Mouse (Mus musculus) activated CD4-positive, CD25-positive, alpha-beta regulatory T cell, adult 4 months (primary cell): ENCODE measurements at regions not wholly inside any gene's neighbourhood (a gene's known extent, or its start where the extent isn't known, plus 50 kb on each side); places are given as distances from the start of the nearest gene placed in this dataset.

Experiments
- ATAC-seq: one replicate; pipeline ENCODE4 v1.8.0; 2017

DNA sequence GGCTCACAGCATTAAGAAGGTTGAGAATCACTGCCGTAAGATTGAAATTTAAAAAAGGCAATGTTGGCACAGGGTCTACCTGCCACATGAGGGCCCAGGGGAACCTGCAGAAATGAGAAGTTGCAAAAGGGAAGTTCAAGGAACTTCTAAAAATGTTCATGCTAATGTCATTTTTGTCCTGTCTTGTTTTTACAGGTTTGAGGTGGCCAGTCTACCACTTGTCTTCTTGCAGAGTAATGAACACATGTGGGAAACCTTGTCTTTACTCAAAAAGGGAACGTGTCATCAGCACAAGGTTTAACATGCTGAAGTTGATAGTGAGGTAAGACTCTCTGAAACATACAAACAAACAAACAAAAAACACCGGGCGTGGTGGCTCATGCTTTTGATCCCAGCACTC is 71.4 kb upstream of the Nanos1 start:
- no peak for ATAC-seq

DNA sequence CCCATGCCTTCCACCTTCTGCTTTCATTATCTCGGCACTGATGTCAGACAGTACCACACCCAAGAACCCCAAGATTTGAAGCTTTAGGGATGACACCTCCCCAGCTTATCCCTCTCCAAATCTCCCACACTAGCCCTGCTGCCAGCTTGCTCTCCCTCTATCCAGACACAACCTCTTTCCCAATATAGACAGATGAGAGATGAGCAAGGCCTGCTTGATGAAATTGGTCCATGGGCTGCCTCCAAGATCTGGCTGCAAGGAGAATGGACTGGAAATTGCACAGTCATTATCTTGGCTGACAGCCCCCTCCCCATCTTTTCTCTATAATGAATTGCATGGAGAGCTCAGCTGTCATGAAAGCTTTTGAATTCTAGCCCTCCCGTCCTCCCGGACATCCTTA is 73.5 kb upstream of the Nanos1 start:
- no peak for ATAC-seq

- peak; percentile 99 for ATAC-seq
Measured at GRCm38 (mm10) chr19:60681481-60681880, 74.3 kb upstream of the Nanos1 start.

DNA sequence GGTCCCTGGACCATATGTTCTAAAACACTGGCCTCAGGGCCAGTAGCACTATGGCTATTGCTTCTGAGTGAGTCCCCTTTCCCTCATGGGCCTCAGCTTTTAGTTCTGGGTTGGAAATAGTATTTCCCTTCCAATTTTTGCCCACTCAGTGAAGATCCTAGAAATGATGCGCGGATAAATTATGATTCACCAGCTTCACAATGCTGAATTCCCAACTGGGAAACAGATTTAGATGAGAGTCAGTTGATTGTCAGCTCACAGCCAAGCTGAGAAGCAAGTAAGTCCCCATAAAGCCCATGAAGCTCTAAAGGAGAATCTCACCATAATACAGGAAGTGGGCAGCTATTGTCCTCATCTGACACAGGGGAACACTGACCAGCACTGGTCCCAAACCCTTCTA is 77.6 kb upstream of the Nanos1 start:
- ATAC-seq: no peak

GRCm38 (mm10) chr19:60674953-60675472 is 80.8 kb upstream of the Nanos1 start:
- no peak for ATAC-seq

DNA sequence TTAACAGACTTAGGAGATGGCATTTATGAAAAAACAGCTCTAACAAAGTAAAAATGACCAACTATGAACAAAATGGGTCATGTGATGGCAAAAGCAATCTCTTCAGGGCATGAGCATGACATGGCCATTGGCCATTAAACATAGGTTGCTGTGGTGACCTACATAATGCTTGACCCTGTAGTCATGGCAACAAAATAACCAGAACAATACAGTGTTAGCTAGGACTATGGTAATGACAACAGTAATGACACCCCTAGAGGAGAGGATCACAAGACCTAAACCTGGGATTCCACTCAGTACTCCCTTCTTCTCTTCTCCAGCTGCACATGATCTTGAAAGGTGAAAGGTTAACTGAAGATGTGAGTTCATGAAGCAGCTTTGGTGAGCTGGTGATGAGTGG is 85.0 kb upstream of the Nanos1 start:
- ATAC-seq: no peak

- no peak for ATAC-seq
Measured at GRCm38 (mm10) chr19:60665842-60666241, 85.0 kb upstream of the Cacul1 start.

DNA sequence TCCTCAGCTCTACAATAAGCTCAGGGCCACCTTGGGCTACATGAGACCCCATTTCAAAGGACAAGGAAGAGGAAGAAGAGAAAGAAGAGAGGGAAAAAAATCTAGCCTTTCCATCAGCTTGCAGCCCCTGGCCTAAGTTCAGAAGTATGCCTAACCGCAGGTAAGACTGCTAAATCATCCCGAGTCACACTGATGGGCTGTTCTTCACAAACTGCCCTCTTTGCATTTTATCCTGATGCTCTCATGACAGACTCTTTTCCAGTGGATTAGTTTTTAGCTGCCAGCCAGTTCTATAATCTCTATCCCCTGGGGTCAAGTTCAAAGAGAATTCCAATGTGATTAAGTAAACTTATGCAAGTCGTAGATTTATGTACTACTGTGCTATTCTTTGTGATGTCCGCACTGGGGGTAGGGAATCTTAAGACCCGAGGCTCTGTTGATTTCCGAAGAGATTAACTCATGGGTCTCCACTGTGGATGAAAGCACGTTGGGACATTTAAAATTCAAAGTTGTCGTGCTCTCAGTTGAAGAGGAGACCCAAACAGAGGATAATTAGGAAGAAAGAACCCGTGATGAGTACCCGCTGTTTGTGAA is 70.4 kb upstream of the Cacul1 start:
- no peak for ATAC-seq

DNA sequence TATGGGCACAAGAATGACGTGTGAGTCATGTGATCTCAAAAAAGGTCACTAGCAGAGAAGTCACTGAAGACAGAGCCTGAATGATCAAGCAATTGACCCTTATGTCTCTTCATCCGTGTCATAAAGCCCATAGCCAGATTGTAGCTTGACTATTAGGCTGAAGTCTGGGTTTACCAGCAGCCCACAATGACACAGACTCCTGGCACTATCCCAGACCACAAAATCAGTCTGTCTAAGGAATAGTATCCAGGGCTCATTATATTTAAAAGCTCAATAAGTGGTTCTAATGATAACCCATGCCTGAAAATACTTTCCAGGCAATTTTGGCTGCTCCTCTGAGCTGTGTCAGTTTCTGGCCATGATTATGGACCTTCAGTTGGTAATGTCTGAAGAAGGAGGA is 59.2 kb upstream of the Cacul1 start:
- ATAC-seq: no peak
